Mouse (Mus musculus): Measurements from ENCODE around the gene Cpsf4l.
"Not testable (repeated sequence)": the region's sequence is repeated elsewhere in the genome, so short reads cannot be mapped to it uniquely, and the experiment has no call there.

The Cpsf4l gene

DNA sequence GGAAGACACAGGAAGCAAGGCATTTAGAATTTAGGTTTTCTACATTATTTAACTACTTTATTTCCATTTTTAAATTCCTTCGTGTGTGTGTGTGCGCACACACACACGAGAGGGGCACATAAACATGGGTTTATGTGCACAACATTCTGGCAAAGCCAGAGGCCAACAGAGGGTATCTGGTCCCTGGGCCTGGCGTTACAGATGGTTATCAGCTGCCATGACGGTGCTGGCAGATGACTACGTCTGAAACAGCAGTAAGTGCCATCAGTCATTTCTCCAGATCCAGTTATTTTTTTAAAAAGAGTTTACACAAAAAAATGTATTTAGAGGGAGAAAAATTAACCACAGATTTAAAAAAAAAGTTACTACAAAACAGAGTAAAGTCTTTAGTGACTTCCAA, 43.6 kb downstream of the Cpsf4l start:
- no peak for DNase-seq (ENCODE audit: low spot score)

GRCm38 (mm10) chr11:113664279-113664678, 45.5 kb downstream of the Cpsf4l start:
- no peak for DNase-seq (ENCODE audit: low spot score)

- no peak for DNase-seq (ENCODE audit: low spot score)
Measured at GRCm38 (mm10) chr11:113661835-113662351, 47.9 kb downstream of the Cpsf4l start.

GRCm38 (mm10) chr11:113660940-113661339, 48.9 kb downstream of the Cpsf4l start:
- DNase-seq (ENCODE audit: low spot score) = no peak

GRCm38 (mm10) chr11:113660213-113660612, 49.6 kb downstream of the Cpsf4l start:
- not testable (repeated sequence) for DNase-seq (ENCODE audit: low spot score)

DNA sequence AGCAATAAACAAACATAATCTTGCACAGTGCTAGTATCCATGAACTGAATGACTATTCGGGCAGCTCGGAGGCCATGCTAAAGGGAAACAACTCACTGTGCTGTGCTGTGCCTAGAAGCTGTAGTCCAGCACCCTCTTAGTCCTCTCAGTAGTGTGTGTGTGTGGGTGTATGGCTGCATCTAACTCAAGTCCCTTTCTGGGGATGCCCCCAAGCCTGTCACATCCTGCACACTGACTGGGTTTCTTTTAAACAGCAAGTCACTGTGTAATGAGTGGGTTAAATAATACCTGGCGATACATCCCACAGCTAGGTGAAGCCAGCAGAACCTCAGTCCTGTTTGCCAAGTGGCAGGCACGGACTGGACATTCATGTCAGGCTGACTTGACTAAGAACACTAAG, 51.1 kb downstream of the Cpsf4l start:
- no peak for DNase-seq (ENCODE audit: low spot score)

- DNase-seq (ENCODE audit: low spot score) = no peak
Measured at GRCm38 (mm10) chr11:113658319-113658718, 51.5 kb downstream of the Cpsf4l start.

DNA sequence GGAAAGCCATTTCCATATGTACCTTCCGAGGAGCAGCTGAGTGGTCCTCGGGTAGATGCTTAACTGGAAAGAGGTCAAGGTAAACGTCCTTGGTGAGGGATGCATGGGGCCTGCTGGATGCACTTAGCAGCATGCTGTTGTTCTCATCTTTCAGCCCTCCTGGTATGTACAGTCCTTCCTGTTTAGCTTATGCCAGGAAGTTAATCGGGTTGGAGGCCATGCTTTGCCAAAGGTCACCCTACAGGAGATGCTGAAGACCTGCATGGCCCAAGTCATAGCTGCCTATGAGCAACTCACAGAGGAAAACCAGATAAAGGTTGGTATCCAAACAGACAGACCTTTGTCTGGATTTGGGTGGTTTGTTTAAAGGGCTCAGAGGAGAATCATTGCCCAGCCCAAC, 52.6 kb downstream of the Cpsf4l start:
- DNase-seq (ENCODE audit: low spot score) = no peak

GRCm38 (mm10) chr11:113656511-113656932, 53.3 kb downstream of the Cpsf4l start:
- DNase-seq (ENCODE audit: low spot score) = no peak

GRCm38 (mm10) chr11:113654561-113655270, 55.1 kb downstream of the Cpsf4l start:
- DNase-seq (ENCODE audit: low spot score) = no peak

GRCm38 (mm10) chr11:113654105-113654504, 55.7 kb downstream of the Cpsf4l start:
- no peak for DNase-seq (ENCODE audit: low spot score)

DNA sequence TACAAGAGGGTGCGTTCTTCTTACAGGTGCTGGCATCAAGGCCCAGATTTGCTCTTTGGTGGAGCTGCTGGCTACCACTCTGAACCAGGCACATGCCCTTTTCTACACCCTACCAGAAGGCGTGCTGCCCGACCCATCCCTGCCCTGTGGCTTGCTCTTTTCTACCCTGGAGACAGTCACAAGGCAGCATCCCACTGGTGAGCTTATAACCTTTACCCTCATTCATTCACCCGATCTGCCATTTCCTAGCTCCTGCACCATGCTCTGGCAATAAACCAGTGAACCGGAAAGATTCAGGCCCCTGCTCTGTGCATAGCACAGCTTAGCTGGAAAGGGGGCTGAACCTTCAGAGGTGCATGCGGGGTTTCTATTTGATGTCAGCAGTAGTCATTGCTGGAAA, 57.3 kb downstream of the Cpsf4l start:
- DNase-seq (ENCODE audit: low spot score) = no peak

DNA sequence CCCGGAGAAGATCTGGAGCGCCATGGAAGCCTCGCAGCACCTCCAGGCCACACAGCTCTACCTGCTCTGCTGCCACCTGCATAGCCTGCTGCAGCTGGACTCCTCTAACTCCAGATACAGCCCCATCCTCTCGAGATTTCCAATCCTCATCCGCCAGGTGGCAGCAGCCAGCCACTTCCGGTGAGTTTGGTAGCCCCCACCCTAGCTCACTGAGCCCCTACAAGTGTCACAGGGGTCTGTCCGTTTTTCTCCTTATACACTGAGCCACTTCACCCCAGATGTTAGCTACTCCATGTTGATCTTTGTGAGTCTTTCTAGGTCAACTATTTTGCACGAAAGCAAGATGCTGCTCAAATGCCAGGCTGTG, 57.9 kb downstream of the Cpsf4l start:
- DNase-seq (ENCODE audit: low spot score) = no peak

- peak; percentile 60 for DNase-seq (ENCODE audit: low spot score)
Measured at GRCm38 (mm10) chr11:113651206-113651906, 58.5 kb downstream of the Cpsf4l start.

GRCm38 (mm10) chr11:113649353-113650210, 60.2 kb downstream of the Cpsf4l start, which contains the start of gene Slc39a11:
Gene Slc39a11 (minus strand): TSS chr11:113650079.
- DNase-seq (ENCODE audit: low spot score) = peak; percentile 82

DNA sequence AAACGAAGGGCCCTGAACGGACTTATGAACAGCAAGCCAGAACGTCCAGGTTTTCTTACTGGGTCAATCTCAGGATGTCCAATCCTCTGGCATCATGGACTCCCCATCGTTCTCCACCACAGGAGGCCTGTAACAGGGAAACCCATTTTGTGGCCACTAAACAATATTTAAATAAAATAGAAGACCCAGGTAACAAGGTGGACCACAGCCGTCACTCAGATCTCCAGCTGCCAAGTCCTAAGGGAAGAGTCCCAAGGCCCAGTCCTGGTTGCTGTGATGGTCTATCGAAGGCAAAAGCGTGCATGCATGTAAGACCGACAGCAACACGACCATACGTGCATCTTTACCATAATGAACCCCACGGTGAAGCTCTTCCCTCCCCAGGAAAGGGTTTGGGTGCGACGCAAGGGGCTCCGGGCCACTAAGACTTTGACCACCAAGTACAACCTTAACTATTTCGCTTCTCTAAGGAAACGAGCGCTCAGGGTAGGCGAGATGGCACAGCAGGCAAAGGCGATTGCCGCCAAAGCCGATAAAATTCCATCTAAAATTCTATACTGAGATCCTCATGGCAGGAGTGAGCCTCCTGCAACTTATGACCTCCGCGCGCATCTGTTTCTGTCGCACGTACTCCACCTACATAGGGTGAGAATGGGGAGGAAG, 61.0 kb downstream of the Cpsf4l start, which contains the start of gene Cog1:
TSS of gene Cog1 (plus strand) at position 480 of the 663 bp plus-strand sequence.
- DNase-seq (ENCODE audit: low spot score) = no peak

Data from yolk sac, embryonic 10.5 days (tissue).